Mouse (Mus musculus): ENCODE measurements around the gene Gpd2. TPM values are rescaled to one million over a fixed set of nuclear protein-coding genes. Genes with fewer than 3 reads are reported as not detected.
A peak's percentile ranks its signal among the peaks of the same experiment; 100 is the strongest.

Gpd2 gene
- polyA plus RNA-seq, 1 experiment from 2014 or later = 27.0 TPM

DNA sequence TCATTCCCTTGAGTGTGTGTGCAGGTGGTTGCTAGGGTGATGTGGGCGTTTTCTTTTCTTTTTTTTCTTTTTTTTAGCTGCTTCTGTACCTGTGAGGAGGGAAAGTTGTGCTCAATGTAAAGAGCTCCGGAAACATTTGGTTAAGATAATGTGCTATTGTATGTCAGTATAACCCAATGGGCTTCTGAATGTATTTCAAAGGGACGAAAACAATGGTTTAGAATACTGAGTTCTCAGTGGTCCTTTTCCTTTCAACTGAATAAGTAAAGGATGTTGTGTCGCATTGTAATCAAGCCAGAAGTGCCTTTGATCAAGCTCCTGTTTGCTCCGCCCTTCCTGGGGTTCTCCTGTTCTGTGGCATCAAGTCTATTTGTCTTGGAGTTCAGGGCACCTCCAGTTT lies 6.6 kb downstream of the Gpd2 start:
- WGBS = 60% methylated on average over 5 of the region's 5 CpGs
- H3K36me3 ChIP-seq (ENCODE audit: control insufficient read depth, insufficient read depth, low read length) = no peaks in the 10 kb centered on the region
- ATAC-seq = no peak
- H3K4me2 ChIP-seq (ENCODE audit: low read depth, low read length) = no peak overlapping the region
- no peaks in the 10 kb centered on the region for H3K9me3 ChIP-seq (ENCODE audit: control insufficient read depth, low read length)
- 0 out of 2 replicates have a peak, but pooled peaks cover 3% of the 10 kb centered on the region for H3K4me1 ChIP-seq (ENCODE audit: control insufficient read depth, insufficient read depth, low read length)
- H3K27me3 ChIP-seq (replicated peaks; ENCODE audit: control insufficient read depth, insufficient read depth, low read length) = no peaks in the 10 kb centered on the region
- no peak overlapping the region for H3K9ac ChIP-seq (ENCODE audit: low read depth, low read length)
- no peak overlapping the region for H3K27ac ChIP-seq (ENCODE audit: low read length)
- no peak overlapping the region for H3K4me3 ChIP-seq (ENCODE audit: low read length)

DNA sequence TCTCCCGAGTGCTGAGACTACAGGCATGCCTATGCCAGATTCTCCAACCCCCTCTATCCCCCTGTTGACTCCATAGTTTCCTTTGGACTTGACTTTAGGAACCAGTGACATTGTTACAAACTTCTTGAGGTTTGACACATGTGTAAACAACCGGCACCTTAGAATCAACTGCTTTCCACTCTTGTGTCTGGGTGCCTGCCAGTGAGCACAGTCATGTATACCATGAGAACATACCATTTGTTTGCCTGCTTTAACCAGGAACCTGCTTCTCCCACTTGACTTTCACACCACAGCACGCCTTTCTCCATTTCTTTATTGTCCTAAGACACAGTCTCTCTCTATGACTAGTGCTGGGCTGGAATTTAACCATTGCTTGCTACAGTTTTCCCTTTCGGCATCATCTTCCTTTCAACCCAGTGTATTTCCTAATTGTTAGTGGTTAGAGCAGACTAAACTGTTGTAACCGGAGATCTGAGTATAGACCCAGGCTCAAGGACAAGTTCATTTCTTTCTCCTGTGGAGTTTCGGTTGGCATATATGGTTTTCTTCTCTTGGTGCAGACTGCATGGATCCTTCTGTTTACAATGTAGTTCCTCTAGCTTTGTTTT lies 8.4 kb downstream of the Gpd2 start:
- Histone ChIP-seq H3K9ac (ENCODE audit: low read depth, low read length) (no peak overlapping the region), H3K27me3 (replicated peaks; ENCODE audit: control insufficient read depth, insufficient read depth, low read length) (no peaks in the 10 kb centered on the region), H3K4me1 (ENCODE audit: control insufficient read depth, insufficient read depth, low read length) (no peaks in the 10 kb centered on the region), H3K4me3 (ENCODE audit: low read length) (no peak overlapping the region), H3K36me3 (ENCODE audit: control insufficient read depth, insufficient read depth, low read length) (no peaks in the 10 kb centered on the region), H3K27ac (ENCODE audit: low read length) (no peak overlapping the region), H3K4me2 (ENCODE audit: low read depth, low read length) (no peak overlapping the region), H3K9me3 (ENCODE audit: control insufficient read depth, low read length) (no peaks in the 10 kb centered on the region)
- no peak for ATAC-seq
- WGBS = 86% methylated on average over 6 of the region's 6 CpGs

DNA sequence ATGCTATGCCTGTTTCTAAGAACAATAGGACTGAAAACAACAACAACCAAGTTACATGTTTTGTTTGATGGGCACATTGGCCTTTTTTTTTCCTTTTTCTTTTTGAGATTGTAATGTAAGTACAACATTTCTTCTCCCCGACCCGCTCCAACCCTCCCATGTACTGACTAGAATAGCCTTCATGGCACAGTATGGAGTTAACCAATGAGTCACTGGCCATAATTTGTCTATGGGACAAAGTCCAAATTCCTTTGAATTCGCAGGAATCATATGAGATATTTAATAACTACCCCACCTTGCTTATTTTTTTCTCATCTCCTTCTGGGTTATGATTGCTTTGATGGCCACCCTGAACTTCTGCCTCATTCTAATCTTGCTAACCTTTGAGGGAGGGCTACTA lies 12.7 kb downstream of the Gpd2 start:
- ATAC-seq = peak; percentile 73
- 62% methylated on average over 3 of the region's 3 CpGs for WGBS
- H3K27me3 ChIP-seq (replicated peaks; ENCODE audit: control insufficient read depth, insufficient read depth, low read length) = no peaks in the 10 kb centered on the region
- no peaks in the 10 kb centered on the region for H3K9me3 ChIP-seq (ENCODE audit: control insufficient read depth, low read length)
- no peaks in the 10 kb centered on the region for H3K4me1 ChIP-seq (ENCODE audit: control insufficient read depth, insufficient read depth, low read length)
- H3K27ac ChIP-seq (ENCODE audit: low read length) = no peak overlapping the region
- no peak overlapping the region for H3K9ac ChIP-seq (ENCODE audit: low read depth, low read length)
- H3K4me2 ChIP-seq (ENCODE audit: low read depth, low read length) = no peak overlapping the region
- no peak overlapping the region for H3K4me3 ChIP-seq (ENCODE audit: low read length)
- no peaks in the 10 kb centered on the region for H3K36me3 ChIP-seq (ENCODE audit: control insufficient read depth, insufficient read depth, low read length)

DNA sequence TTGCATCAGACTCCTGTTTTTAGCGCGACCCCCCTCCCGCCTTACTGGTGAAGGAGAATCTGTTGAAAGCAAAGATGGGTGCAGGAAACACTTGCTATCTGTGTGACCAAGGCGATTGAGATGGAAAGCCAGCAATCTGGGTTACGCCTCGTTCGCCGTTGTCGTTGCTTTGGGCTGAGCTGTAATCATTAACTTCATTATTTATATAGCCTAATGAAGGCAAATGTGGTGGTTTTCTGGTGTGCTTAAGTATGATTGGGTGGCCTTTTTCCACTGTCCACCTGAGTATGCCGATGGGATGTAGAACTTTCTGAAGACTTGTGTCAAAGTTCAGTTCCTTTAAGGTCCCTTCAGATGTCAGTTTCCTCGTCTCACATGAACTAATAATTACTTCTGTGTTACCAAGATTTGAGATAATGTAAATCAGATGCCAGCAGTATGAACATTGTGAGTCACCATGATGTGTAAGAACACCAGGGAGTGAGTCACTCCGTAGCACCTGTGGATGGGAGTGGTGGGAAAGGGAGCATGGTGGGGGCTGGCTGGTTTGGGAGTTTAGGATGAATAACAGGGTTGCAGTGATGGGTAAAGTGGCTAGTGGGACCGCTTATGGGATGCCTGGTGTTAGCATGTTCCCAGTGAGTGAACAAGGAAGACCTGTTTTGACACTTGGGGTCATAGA lies 14.3 kb downstream of the Gpd2 start:
- H3K27me3 ChIP-seq (replicated peaks; ENCODE audit: control insufficient read depth, insufficient read depth, low read length) = no peaks in the 10 kb centered on the region
- no peak overlapping the region for H3K4me2 ChIP-seq (ENCODE audit: low read depth, low read length)
- 74% methylated on average over 13 of the region's 13 CpGs for WGBS
- peak; percentile 65 for ATAC-seq
- H3K9me3 ChIP-seq (ENCODE audit: control insufficient read depth, low read length) = no peaks in the 10 kb centered on the region
- no peaks in the 10 kb centered on the region for H3K36me3 ChIP-seq (ENCODE audit: control insufficient read depth, insufficient read depth, low read length)
- H3K9ac ChIP-seq (ENCODE audit: low read depth, low read length) = no peak overlapping the region
- H3K27ac ChIP-seq (ENCODE audit: low read length) = no peak overlapping the region
- H3K4me1 ChIP-seq (ENCODE audit: control insufficient read depth, insufficient read depth, low read length) = no peaks in the 10 kb centered on the region
- no peak overlapping the region for H3K4me3 ChIP-seq (ENCODE audit: low read length)

DNA sequence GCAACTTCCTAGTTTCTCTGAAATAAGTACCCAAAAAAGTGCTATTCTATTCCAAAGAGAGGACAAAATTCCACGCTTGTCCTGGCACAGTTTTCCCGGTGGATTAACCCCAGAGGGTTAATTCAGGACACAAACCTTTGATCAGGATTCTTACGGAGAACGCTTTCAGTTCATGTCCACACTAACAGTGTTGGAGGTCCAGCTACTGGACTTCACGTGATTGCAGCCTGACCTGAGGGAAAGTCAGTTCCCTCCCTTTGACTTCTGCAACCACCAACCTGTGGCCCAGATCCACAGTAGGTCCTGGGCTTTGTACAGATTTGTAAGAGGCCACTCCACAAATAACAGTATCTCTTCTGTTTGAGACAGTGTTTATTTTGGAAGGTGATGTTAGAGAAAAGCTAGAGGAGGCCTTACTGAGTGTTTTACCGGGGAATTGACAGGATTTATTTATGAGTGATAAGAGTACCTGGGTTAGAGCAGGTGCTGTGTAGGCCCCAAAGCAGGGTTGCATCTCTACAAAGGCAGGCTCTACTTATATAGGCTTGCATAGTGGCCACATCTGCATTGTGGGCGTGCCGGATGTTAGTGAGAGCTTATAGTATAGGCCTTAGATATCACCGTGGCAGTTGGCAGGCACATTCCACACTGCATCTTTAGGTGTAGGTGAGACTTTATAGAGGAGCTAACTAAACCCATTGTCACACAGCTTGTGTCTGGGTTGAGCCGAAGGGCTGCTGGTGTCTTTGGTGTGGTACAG lies 15.3 kb downstream of the Gpd2 start:
- Histone ChIP-seq H3K4me2 (ENCODE audit: low read depth, low read length) (no peak overlapping the region), H3K27ac (ENCODE audit: low read length) (no peak overlapping the region), H3K4me3 (ENCODE audit: low read length) (no peak overlapping the region), H3K27me3 (replicated peaks; ENCODE audit: control insufficient read depth, insufficient read depth, low read length) (no peaks in the 10 kb centered on the region), H3K4me1 (ENCODE audit: control insufficient read depth, insufficient read depth, low read length) (no peaks in the 10 kb centered on the region), H3K36me3 (ENCODE audit: control insufficient read depth, insufficient read depth, low read length) (no peaks in the 10 kb centered on the region), H3K9ac (ENCODE audit: low read depth, low read length) (no peak overlapping the region), H3K9me3 (ENCODE audit: control insufficient read depth, low read length) (no peaks in the 10 kb centered on the region)
- 80% methylated on average over 10 of the region's 10 CpGs for WGBS
- no peak for ATAC-seq

DNA sequence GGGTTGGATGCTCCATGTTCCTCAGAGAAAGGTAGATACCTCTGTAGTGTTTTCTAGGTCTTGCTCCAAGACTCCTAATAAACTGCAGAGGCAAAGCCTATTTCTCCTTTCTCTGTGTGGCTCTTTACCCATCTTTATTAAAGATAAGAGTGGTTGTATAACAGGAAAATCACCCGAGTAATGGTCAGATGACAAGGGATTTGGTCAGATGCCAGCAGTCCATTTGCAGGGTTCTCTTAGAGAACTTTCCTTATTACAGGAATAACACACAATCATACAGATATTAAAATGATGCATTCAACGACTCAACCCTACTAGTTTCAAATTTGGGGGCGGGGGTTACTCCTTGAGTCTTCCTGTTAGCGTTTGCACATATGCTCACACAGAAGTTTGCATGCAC lies 16.8 kb downstream of the Gpd2 start:
- Histone ChIP-seq H3K27me3 (replicated peaks; ENCODE audit: control insufficient read depth, insufficient read depth, low read length) (no peaks in the 10 kb centered on the region), H3K9me3 (ENCODE audit: control insufficient read depth, low read length) (no peaks in the 10 kb centered on the region), H3K27ac (ENCODE audit: low read length) (no peak overlapping the region), H3K36me3 (ENCODE audit: control insufficient read depth, insufficient read depth, low read length) (no peaks in the 10 kb centered on the region), H3K9ac (ENCODE audit: low read depth, low read length) (no peak overlapping the region), H3K4me2 (ENCODE audit: low read depth, low read length) (no peak overlapping the region), H3K4me1 (ENCODE audit: control insufficient read depth, insufficient read depth, low read length) (no peaks in the 10 kb centered on the region), H3K4me3 (ENCODE audit: low read length) (no peak overlapping the region)
- WGBS = 79% methylated on average over 4 of the region's 4 CpGs
- ATAC-seq = no peak

DNA sequence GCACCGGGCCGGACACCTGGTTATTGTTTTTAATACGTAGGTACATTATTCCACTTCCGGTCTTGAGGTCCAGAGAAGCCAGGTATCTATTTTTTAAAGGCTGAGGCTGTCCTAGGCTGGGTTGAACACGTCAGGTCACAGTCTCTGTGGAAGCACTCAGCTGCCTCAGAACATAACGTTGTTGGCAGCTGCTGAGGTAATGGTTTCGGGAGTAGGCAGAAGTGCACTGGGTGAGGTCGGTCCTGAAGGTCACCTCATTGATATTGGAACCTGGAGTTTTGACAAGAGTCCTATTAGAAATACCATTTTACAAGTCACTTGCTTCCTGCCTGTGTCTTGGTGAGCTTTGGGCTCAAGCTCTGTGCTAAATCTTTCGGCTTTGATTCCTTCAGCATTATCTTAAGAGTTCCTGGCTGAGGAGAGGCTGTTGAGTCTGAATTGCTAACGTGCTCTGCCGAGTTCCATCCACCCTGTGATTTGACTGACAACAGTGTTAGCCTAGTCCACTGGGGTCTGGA lies 17.8 kb downstream of the Gpd2 start:
- WGBS = 82% methylated on average over 11 of the region's 11 CpGs
- H3K9me3 ChIP-seq (ENCODE audit: control insufficient read depth, low read length) = no peaks in the 10 kb centered on the region

DNA sequence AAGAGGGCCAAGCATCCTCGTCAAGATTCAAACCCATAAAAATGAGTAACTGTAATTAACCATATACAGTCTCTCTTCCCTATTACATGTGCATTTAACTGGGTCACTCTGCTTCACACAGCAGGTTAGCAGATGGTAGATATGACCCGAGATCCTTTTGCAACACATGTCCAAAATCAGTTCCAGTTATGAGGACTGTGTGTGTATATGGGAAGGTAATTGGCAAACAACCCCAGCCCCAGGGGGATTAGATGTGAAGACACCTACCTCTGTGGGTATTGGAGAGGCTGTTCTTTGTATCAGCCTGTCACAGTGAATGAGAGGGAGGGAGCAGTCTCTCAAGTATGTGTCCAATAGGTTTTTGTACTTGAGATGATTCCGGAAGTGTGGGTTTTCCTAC lies 18.4 kb downstream of the Gpd2 start:
- H3K9me3 ChIP-seq (ENCODE audit: control insufficient read depth, low read length) = no peaks in the 10 kb centered on the region
- no peak overlapping the region for H3K9ac ChIP-seq (ENCODE audit: low read depth, low read length)
- H3K4me1 ChIP-seq (ENCODE audit: control insufficient read depth, insufficient read depth, low read length) = no peaks in the 10 kb centered on the region
- H3K36me3 ChIP-seq (ENCODE audit: control insufficient read depth, insufficient read depth, low read length) = no peaks in the 10 kb centered on the region
- no peak overlapping the region for H3K27ac ChIP-seq (ENCODE audit: low read length)
- WGBS = 68% methylated on average over 3 of the region's 3 CpGs
- no peaks in the 10 kb centered on the region for H3K27me3 ChIP-seq (replicated peaks; ENCODE audit: control insufficient read depth, insufficient read depth, low read length)
- ATAC-seq = no peak
- H3K4me3 ChIP-seq (ENCODE audit: low read length) = no peak overlapping the region
- no peak overlapping the region for H3K4me2 ChIP-seq (ENCODE audit: low read depth, low read length)

More for the DNA sequence above, 17.8 kb downstream of the Gpd2 start:
- H3K27ac ChIP-seq (ENCODE audit: low read length) = no peak overlapping the region
- no peak for ATAC-seq
- no peaks in the 10 kb centered on the region for H3K4me1 ChIP-seq (ENCODE audit: control insufficient read depth, insufficient read depth, low read length)
- no peak overlapping the region for H3K4me2 ChIP-seq (ENCODE audit: low read depth, low read length)
- no peaks in the 10 kb centered on the region for H3K27me3 ChIP-seq (replicated peaks; ENCODE audit: control insufficient read depth, insufficient read depth, low read length)
- no peaks in the 10 kb centered on the region for H3K36me3 ChIP-seq (ENCODE audit: control insufficient read depth, insufficient read depth, low read length)
- H3K4me3 ChIP-seq (ENCODE audit: low read length) = no peak overlapping the region
- no peak overlapping the region for H3K9ac ChIP-seq (ENCODE audit: low read depth, low read length)

DNA sequence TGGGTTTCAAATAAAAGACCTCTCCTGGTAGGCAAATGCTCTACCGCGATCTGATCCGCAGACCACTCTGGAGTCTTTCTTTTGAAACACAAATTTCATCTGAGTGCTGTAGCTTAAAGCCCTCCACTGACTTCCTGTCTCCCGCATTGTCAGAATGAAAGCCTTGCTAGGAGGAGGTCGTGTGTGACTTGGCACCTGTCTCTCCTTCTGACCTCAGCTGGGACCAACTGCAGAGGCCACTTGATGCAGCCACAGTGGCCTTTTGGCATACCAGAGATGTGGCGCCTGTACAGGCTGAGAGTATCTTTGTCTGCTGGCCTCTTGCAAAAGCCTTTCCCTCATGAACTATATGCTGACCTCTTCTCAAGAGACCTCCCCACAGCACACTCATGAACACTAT lies 19.0 kb downstream of the Gpd2 start:
- WGBS = 46% methylated on average over 6 of the region's 6 CpGs

More for the DNA sequence above, 19.0 kb downstream of the Gpd2 start:
- Histone ChIP-seq H3K4me1 (ENCODE audit: control insufficient read depth, insufficient read depth, low read length) (no peaks in the 10 kb centered on the region), H3K36me3 (ENCODE audit: control insufficient read depth, insufficient read depth, low read length) (no peaks in the 10 kb centered on the region), H3K4me3 (ENCODE audit: low read length) (no peak overlapping the region), H3K9me3 (ENCODE audit: control insufficient read depth, low read length) (no peaks in the 10 kb centered on the region), H3K4me2 (ENCODE audit: low read depth, low read length) (no peak overlapping the region), H3K27me3 (replicated peaks; ENCODE audit: control insufficient read depth, insufficient read depth, low read length) (no peaks in the 10 kb centered on the region), H3K27ac (ENCODE audit: low read length) (no peak overlapping the region), H3K9ac (ENCODE audit: low read depth, low read length) (no peak overlapping the region)
- no peak for ATAC-seq
